Mouse (Mus musculus): ENCODE results near the gene Gm10322.

GRCm38 (mm10) chr10:59571273-59571672, 44.6 kb upstream of the Gm10322 start:
- TF ChIP-seq CTCF (IDR thresholded peaks at IDR 0.05; ENCODE audit: low read depth, low read length) (no peak), POLR2A (IDR thresholded peaks at IDR 0.05; ENCODE audit: insufficient read depth, low read length) (no peak)
